Mouse (Mus musculus) naive thymus-derived CD4-positive, alpha-beta T cell, adult 2 months (primary cell): ENCODE data around the gene Rbp4.

Source experiments
- DNase-seq: peaks from one replicate; pipeline ENCODE4 v3.0.0-alpha.2; 2011; ENCODE audit warnings: low read depth

The Rbp4 gene

DNA sequence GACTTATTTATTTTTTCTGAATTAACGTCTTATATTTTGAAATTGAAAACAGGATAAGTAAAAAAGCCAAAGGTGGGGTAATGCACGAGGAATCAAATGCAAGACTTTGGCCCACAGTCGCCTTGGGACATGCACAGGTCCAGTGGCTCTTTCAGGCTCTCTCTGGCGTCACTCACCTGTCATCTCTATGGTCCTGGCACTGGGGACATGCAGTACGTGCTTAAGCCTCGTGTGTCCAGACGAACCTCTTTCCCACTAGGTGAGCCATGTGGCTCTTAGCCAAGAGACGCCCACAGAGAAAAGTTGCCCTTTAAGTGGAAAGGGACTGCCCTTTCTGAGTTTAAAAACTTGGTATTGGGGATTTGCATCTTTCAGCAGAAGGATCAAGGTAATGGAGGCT, 35.7 kb downstream of the Rbp4 start:
- DNase-seq = no peak

GRCm38 (mm10) chr19:38086948-38087551, 38.0 kb downstream of the Rbp4 start:
- no peak for DNase-seq

- no peak for DNase-seq
Measured at GRCm38 (mm10) chr19:38085841-38086240, 39.2 kb downstream of the Rbp4 start.

DNA sequence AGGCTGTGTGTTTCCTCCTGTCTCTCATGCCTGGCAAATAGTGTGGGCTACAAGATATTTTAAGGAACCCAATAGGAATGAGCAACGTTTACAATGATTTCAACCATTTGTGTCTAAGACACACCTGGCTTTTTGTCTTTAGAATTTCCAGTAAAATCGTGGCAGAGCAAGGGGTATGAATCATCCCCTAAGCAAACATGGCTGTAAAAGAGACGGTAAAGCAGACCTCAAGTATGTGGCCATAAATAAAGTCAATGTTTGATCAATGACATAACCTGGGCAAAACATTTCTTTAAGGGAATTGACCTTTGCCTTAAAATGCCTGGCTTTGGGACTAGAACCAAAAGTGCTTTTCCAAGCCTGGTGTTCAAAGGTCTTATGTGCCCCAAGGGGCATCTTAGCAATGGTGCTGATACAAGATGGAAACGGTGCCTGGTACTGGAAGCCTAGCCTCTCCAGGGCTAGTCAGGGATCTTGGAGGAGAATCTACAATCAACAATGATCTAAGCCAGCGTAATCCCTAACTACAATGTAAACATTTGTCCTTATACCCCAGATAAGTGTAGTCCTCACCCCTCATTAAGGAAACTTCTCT, 42.1 kb downstream of the Rbp4 start:
- DNase-seq = no peak

DNA sequence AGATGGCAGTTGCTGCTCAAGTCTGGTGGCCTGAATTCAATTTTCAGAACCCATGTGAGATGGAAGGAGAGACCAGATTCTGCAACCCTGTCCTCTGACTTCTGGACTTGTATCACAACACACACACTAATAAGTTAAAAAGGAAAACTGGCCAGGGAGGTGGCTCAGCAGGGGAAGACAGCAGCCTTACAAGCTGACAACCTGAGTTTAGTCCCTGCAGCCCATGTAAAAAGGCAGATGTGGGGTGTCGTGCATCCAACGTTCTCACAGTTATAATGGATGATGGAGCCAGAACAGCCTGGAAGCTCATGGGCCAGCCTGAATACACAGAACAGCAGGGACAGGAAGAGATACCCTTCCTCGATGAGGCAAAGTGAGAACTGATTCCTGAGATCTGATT, 43.7 kb downstream of the Rbp4 start:
- DNase-seq = no peak

DNA sequence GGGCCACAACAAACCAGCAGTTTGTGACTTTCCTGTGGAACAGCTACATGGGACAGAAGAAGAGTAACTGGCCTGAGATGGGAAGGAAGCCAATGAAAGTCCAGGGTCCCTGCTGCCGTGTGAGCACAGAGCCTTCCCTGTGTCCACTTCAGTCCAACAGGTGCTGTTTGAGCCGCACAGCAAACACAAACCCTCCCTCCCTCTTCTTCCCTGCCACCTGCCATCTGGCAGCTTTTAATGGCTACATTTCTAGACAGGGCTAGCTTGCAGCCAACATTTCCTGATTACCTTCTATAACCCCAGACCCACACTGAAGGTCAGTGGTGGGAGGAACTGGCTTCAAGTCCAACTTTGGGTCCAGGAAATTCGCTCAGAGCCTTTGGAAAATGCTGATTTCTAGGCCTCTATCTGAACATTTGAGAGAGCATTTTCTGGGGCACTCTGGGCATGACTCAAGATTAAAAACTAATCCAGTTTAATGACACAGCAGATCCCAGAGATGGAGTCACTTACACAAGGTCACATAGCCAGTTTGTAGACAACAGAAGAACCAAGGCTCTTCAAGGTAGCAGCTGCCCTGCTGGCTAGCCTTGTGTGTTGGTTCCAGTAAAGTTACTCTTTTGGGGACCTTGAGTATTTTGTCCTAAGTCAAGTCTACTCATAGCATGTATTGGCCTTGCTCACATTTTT, 47.1 kb downstream of the Rbp4 start:
- no peak for DNase-seq

DNA sequence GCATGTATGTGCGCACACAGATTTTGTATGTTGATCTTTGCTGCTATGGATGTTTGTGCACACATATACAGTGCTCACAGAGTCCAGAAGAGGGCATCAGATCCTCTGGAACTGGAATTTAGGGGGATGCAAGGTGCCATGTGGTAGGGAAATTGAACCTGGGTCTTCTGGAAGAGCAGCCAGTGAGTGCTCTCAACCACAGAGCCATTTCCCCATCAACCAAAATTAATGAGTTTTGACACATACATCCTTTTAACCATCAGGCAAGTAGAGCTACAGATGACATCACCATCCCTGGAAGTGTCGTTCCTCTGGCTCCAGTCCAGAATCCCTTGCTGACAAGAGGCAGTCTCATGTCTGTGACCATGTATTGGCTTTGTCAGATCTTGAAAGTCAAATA, 48.8 kb downstream of the Rbp4 start:
- DNase-seq = no peak

GRCm38 (mm10) chr19:38075051-38075450, 50.0 kb downstream of the Rbp4 start:
- no peak for DNase-seq

DNA sequence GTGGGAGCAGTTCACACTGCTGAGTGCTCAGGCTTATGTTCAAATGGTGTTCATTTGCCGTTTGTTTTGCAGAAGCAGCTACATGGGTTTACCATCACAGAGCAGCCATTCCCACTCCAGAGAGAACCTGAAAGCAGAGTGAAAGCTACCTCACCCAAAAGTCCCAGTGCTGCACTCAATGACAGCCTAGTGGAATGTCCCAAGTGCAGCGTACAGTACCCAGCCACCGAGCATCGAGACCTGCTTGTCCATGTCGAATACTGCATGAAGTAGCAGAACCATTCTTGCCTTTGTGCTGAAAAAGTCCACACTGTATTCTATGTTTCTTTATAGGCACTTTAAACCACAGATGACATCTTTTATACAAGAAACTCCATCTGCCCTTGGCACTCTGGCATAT, 51.9 kb downstream of the Rbp4 start:
- DNase-seq = no peak
